Mouse (Mus musculus): ENCODE results near the gene Gm10720. TPM values are rescaled to one million over a fixed set of nuclear protein-coding genes. Genes with fewer than 3 reads are reported as not detected.
"Not testable (repeated sequence)": the region's sequence is repeated elsewhere in the genome, so short reads cannot be mapped to it uniquely, and the experiment has no call there.

Gene Gm10720
- polyA plus RNA-seq, 1 experiment: not detected

GRCm38 (mm10) chr9:3034299-3034698 lies 18.8 kb downstream of the Gm10720 start, which contains the start of gene Gm17535:
Gm17535 (plus strand) TSS chr9:3034599.
- H3K27ac ChIP-seq (ENCODE audit: control insufficient read depth, insufficient read depth, low read depth, low read length, poor library complexity); H3K4me3 ChIP-seq (replicated peaks; ENCODE audit: control insufficient read depth, low read depth, low read length); H3K4me1 ChIP-seq (ENCODE audit: control insufficient read depth, insufficient read depth, low read length): not testable (repeated sequence)
- WGBS: 80% methylated on average over 1 of the region's 8 CpGs

GRCm38 (mm10) chr9:3036577-3036976 lies 21.1 kb downstream of the Gm10720 start, which contains the start of gene Gm10715:
Gm10715 (plus strand) TSS chr9:3036877.
- 75% methylated on average over 8 of the region's 8 CpGs for WGBS
- H3K4me3 ChIP-seq (replicated peaks; ENCODE audit: control insufficient read depth, low read depth, low read length); H3K27ac ChIP-seq (ENCODE audit: control insufficient read depth, insufficient read depth, low read depth, low read length, poor library complexity); H3K4me1 ChIP-seq (ENCODE audit: control insufficient read depth, insufficient read depth, low read length): not testable (repeated sequence)

- H3K4me3 ChIP-seq (replicated peaks; ENCODE audit: control insufficient read depth, low read depth, low read length); H3K4me1 ChIP-seq (ENCODE audit: control insufficient read depth, insufficient read depth, low read length); H3K27ac ChIP-seq (ENCODE audit: control insufficient read depth, insufficient read depth, low read depth, low read length, poor library complexity): not testable (repeated sequence)
- WGBS: 61% methylated on average over 4 of the region's 4 CpGs
These were observed 22.7 kb downstream of the Gm10720 start for GRCm38 (mm10) chr9:3038161-3038560.

Other genes starting within 250 kb of the Gm10720 start
- 8.7 and 13.6 TPM in 2 replicates for gene Gm10722, start 14.7 kb upstream of the Gm10720 start, polyA plus RNA-seq (2011; ENCODE audit: insufficient read depth, insufficient read length, low replicate concordance, missing spikeins)
- gene Gm11168, start 12.3 kb upstream of the Gm10720 start, polyA plus RNA-seq (2011; ENCODE audit: insufficient read depth, insufficient read length, low replicate concordance, missing spikeins): 143 and 256 TPM in 2 replicates
- not detected in 2 replicates for gene Gm10721, start 2.5 kb upstream of the Gm10720 start, polyA plus RNA-seq (2011; ENCODE audit: insufficient read depth, insufficient read length, low replicate concordance, missing spikeins)
- 56.3 and 148 TPM in 2 replicates for gene Gm10719, start 1.8 kb downstream of the Gm10720 start, polyA plus RNA-seq (2011; ENCODE audit: insufficient read depth, insufficient read length, low replicate concordance, missing spikeins)
- 3.9 and 14.1 TPM in 2 replicates for gene Gm10718, start 7.9 kb downstream of the Gm10720 start, polyA plus RNA-seq (2011; ENCODE audit: insufficient read depth, insufficient read length, low replicate concordance, missing spikeins)
- 69.8 and 213 TPM in 2 replicates for gene Gm10717, start 9.8 kb downstream of the Gm10720 start, polyA plus RNA-seq (2011; ENCODE audit: insufficient read depth, insufficient read length, low replicate concordance, missing spikeins)
- gene Gm17535, start 18.9 kb downstream of the Gm10720 start, polyA plus RNA-seq (2011; ENCODE audit: insufficient read depth, insufficient read length, low replicate concordance, missing spikeins): 2.3 TPM in 1 of 2 replicates, not detected in the other
- 7.2 and 33.9 TPM in 2 replicates for gene Gm10715, start 21.2 kb downstream of the Gm10720 start, polyA plus RNA-seq (2011; ENCODE audit: insufficient read depth, insufficient read length, low replicate concordance, missing spikeins)

All from bone marrow, adult 2 months (tissue).